Mouse (Mus musculus): ENCODE data around the gene Cdk18.
A peak's percentile ranks its signal among the peaks of the same experiment; 100 is the strongest.

Cdk18 gene

DNA sequence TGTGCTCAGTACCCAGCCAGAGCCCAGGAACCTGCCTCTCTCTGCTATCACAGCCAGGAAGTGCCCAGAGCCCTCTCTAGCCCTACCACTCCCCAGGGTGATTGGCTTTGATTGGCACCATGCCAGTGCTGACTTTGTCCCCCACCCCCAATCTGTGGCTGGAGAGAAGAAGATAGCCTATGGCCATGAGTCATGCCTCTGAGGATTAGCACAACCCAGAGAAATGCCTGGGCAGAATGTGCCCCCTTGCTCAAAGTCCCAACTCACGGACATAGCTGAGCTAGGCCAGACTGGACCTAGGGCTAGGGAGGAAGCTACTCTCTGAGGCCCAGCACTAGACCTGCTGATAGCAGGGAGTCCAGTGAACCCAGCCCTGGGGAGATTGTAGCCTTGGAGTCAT lies 10.7 kb upstream of the Cdk18 start:
- no peak for DNase-seq (ENCODE audit: low spot score)

DNA sequence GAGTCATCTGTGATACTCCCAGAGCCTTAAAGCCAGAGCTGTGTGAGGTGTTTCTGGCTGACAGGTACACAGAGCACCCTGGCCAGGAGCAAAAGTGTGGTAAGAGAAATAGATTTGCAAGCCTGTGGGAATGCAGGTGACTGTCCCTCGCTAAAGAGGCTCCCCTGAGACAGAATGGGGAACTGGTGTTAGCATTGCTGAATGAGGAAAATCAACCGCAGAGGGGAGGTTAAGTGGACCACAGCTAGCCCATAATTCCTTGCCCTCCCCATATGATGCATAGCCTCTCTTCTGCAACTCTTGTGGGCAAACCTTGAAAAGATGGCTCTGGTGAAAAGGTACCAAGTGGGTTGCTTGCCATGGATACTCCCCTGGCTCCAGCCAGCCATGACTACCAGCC lies 9.9 kb upstream of the Cdk18 start:
- no peak for DNase-seq (ENCODE audit: low spot score)

DNA sequence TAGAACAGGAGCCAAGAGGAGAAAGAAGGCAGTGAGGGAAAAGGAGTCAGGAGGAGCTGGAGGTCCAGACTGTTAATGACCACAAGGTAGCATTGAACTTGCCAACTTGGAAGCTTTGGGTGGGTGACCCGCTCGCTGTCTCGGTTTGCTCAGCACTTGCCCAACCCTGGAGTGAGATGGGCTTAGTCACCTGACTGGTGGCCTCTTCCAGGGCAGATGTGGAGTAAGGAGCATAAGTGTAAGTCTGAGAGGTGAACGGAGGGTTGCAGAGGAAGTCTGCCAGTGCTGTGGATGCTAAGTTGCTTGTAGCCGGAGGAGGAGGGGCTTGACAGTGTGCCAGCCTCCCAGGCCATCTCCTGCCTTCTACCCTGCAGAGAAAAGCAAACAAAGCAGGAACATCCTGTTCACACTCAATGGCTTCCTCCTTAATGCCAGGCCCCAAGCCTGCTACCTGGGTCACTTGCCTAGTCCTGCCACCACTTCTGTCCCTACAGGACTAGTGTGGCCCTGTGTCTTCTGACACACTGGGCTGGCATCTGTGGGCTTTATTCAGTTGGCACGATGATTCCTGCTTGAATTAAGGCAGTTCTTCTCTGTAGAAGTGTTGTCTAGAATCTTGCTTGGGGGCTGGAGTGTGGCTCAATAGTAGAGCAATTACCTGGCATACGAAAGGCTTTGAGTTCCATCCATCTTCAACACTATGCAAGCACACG lies 6.6 kb upstream of the Cdk18 start:
- no peak for DNase-seq (ENCODE audit: low spot score)

DNA sequence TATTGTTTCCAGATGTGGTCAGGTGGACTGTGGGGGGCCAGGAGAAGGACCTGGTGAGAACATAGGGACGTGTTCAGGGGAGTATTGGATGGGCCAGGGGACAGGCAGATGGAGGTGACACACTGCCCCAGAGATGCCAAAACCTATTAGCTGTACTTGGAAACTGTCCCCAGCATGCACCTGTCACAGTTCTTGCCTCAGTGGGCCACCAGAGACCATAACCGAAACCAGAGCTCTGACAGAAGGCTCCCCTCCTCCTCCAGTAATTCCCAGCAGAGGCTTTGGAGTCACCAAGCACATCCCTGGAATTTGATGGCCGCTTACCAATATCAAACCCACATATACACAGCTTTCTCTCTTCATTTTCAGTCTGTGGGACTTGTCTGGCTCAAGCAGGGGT lies 5.4 kb upstream of the Cdk18 start:
- no peak for DNase-seq (ENCODE audit: low spot score)

DNA sequence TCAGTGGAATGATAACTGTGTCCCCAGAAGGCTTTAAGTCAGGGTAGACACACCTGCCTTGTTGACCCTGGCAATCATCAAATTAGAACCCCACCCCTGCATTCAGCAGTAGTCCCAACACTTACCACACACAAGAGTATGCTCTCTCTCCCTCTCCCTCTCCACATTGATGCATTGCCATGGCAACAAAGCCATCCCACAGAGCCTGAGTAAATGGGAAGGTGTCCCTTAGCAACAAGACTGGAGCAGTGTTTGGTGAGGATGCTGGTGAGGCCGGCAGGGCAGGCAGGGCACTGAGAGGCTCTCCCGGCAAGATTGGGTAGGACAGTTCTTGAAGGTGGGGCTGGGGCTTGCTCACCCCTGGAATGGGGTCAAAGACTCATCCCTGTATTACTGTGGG lies 4.7 kb upstream of the Cdk18 start:
- DNase-seq (ENCODE audit: low spot score), result no peak

DNA sequence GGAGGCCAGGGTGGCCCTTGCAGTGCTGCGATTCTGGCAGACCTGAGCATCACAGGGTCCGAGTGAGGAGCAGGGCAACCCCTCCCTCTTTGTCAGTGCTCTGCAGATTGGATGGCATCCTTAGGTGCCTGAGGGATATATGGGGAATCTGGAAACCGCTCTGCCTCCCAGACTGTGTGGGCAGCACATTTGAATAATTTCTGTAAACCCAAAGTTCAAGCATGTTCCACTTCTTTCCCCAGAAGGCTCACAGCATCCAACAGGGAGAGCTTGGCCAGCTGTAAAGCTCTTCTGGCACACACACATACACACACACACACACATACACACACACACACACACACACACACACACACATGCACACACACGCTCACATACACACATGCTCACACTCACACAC lies 4.2 kb upstream of the Cdk18 start:
- DNase-seq (ENCODE audit: low spot score), result no peak

DNA sequence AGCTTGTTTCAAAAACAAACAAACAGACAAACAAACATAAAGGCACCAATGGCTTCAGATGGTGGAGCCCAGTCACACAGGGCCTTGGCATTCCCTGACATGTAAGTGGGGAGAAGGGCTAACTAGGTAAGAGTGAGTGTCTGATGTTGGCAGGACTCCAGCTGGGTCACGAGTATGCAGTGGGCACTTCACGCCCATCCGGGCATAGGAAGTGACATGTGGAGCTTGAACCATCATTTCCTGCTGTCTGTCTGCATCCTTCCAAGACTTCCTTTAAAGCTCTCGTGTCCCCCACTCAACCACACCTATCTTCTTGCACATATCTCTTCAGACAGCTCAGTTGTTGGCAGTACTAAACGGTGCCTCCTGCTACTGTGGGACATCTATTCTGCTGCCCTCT lies 3.6 kb upstream of the Cdk18 start:
- no peak for DNase-seq (ENCODE audit: low spot score)

DNA sequence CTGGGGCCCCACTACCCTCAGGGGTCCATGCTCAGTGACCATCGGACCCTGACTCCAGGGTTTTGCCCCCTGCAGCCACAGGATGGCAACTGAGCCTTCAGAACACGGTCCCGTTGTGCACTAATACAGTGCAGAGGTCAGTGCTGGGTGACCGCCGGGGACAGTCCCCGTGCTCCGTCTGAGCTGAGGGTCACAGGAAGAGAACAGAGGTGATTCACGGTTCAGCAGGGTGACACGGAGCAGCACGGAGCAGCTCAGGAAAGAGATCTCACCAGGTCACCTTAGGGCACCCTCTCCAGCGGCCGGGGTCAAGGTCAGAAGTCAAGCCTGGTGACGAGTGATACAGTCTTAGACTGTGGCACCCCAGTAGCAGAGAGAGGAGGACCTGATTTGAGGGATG lies 2.3 kb upstream of the Cdk18 start:
- DNase-seq (ENCODE audit: low spot score), result no peak

DNA sequence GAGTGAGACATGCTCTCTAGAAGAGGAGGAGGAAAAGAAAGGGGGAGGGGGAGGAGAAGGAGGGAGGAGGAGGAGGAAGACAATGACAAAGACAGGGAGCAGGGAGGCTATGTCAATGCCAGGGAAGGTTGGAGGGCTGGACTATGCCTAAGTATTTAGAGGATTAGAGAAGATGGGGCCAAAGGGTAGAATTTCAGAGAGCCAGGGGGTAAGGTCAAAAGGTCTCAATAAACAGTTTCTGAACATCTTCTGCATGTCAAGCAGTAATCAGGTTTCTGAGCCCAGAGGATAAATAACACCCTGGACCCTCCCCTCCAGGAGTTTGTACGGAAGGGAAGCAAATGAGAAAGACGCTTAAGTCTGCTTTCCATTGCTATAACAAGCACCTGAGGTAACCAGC lies 1.7 kb upstream of the Cdk18 start:
- no peak for DNase-seq (ENCODE audit: low spot score)

DNA sequence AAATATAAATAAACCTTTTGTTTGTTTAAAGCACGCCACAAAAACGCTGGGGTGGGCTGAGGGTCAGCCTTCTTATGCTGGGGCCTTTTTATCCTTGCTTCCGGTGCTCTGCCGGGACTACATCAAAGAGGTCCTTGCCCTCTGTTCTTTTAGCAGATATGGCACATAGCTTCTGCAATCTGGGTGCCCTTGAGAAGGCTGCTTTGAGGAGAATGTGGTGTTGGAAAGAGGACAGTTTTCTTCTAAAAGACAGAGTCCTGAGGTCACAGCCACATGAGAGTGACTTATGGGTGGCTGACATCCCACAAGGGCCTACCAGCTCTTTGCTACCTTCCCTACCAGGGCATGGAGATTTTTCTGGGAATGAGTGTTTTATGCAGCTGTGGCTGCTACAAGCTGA lies 1.1 kb upstream of the Cdk18 start:
- no peak for DNase-seq (ENCODE audit: low spot score)

DNA sequence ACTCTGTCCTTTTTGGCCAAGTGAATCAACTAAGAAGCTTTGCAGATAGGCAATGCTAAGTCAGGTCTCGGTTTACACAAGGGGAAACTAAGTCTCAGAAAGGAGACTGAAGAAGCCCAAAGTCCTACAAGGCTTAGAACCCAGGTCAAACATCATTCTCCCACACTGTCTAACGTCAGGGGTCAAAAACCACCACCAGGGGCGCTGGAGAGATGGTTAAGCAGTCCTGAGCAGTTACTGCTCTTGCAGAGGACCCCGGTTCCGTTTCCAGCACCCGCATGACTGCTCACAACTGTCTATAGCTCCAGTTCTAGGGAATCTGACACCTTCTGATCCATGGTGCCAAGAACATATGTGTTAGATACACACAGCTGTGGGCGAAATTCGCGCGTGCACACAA lies 687 bp upstream of the Cdk18 start:
- DNase-seq (ENCODE audit: low spot score), result no peak

DNA sequence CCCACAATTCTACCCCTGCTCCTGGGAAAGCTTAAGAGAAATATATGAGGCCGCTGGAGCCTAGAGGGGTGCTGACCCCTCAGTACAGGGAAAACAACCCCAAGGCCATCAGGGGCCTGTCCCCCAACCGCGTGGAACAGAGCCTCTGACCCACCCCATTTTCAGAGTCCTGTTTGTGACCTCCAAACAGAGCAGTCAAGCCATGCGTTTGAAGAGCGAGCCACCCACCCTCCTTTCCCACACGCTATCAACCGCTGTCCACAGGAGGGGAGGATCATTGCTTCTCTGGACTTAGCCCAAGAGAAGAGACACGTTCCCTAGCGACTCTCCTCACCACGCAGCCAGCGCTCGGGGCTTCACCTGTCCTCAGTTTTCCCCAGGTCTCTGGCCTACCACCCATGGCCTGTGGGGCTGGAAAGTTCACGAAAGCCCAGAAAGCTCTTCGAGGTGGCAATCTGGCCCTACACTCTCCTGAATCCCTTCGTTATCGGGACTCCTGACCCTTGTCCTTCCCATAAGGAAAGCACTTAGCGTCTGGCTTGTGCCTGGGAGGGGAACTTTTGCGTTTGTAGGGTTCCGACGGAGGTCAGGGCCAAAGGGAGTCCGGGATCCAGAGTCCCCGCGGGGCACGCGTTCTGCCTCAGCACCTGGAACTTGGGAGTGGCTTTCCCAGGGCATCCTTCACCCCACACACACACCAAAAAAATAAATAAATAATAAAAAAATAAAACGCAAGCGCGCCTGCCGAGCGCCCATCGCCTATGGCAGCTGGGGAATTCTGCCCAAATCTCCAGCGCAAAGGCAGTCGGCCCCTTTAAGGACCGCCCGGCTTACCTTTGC lies 688 bp downstream of the Cdk18 start:
- DNase-seq (ENCODE audit: low spot score), result no peak

DNA sequence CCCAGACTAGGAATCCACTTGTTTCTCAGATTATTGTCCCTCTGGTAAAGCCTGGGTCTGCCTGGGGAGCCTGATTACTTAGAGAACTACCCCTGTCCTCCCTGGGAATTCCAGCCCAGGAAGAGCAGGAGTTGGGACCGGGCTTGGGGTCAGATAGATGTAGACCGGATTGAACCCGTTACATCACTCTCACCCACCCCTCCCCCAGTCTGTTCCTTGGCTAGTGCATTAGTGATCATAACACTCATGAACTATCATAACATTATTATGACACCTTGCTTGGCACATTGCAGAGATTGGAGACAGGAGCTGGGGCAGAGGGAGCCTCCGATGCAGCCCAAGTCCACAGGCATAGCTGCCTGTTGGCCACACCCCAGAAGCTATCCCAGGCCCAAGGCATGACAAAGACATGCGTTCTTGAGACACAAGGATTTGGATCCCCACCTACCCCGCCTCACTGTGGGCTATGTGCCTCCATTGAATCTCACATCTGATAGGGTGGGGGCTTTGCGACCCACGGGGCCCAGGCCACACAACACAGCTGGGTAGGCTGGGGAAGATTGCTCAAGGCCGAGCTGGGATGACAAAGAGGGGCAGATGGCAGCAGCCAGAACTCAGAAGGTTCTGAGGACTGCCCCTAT lies 1.4 kb downstream of the Cdk18 start:
- no peak for DNase-seq (ENCODE audit: low spot score)

DNA sequence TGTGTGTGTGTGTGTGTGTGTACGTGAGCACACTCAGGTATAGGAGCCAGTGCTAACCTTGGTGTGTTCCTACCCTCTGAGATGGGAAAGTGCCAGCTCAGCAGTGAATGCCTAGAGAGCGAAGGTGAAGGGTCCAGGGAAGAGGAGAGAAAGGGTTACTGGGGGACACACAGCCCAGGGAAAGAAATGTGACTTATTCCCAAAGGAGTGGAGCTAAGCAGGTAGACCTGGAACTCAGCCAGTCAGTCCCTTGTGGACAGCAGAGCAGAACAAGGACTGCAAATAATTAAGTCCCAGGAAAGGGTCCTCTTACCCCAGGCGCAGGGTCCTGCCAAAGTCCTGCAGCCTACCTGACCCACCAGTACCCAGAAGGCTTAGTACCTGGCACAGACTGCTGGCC lies 2.6 kb downstream of the Cdk18 start:
- no peak for DNase-seq (ENCODE audit: low spot score)

DNA sequence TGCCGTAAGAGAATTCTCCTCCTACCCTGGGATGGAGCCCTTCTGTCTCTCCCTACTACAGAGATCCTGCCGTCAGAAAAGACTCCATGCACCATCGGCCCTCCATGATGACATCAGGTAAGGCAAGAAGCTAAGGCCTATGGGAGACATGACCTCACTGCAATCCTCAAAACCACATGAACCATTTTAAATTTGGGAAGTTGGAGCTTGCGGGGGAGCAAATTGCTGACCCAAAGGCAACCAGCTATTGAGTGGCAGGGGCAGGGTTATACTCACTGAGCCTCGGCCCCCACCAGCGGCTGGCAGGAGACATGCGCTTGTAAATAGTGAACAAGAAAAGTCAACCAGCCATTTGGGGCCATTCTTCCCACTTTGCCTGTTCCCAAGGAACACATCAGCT lies 3.9 kb downstream of the Cdk18 start:
- DNase-seq (ENCODE audit: low spot score), result no peak

DNA sequence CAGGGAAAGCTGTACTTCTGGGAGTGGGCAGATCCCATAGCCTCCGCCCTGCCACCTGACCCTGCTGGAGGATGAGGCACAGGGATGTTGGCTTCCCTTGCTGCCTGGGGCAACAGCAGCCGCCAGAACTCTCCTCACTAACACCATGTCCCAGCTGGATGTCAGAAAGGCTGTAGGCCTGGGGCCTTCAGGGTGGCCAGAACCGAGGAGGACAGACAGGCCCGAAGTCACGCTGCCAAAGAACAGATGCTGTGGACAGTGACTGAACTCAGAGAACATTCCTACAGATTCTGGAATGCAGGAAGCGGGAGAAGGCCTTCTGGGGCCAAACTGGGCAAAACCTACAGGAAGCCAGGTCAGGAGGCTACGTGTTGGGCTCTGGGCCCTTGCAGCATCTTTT lies 11.2 kb downstream of the Cdk18 start:
- DNase-seq (ENCODE audit: low spot score), result no peak

DNA sequence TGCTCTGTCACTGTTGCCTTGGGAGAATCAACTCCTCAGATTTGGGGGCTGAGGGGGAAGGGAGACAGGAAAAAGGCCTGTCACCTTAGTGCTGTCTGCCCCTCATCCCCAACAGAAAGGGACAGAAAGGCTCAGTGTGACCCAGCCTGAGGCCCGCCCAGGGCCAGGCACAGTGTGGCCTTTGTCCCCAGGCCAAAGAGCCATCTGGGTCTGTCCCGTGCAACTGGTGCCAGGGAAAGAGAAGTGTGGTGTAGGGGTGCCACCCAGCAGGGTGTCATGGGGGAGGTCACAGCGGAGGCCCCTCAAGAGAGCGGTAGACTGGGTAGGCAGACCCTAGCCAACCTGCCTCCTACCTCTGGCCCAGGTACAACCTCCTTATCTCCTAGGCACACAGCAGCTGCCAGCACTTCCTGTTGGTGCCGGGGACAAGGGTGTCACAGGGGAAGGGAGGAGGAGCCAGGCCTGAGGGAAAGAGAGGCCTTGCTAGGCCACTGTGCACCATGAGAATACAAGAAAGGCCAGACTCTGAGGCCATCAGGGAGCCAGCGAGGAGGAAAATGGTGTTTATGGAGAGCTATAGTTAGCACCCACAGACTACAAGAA lies 13.6 kb downstream of the Cdk18 start:
- DNase-seq (ENCODE audit: low spot score), result no peak

DNA sequence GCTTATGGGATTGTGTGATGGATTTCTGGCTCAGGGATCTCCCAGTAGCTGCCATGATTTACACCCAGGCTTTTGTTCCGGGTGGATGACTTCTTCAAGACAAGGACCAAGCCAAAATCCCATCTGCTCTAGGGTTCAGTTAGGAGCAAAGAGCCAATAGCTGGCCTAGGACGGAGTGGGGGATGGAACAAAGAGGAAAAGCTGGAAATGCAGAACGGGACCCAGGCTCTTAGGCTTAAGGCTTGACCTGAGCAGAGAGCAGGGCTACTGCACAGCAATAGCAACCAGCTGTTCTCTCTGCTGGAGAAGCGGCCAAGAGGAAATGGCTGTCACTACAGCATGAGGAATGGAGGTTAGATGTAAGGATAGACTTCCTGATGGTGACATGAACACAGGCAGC lies 14.2 kb downstream of the Cdk18 start:
- DNase-seq (ENCODE audit: low spot score), result no peak

DNA sequence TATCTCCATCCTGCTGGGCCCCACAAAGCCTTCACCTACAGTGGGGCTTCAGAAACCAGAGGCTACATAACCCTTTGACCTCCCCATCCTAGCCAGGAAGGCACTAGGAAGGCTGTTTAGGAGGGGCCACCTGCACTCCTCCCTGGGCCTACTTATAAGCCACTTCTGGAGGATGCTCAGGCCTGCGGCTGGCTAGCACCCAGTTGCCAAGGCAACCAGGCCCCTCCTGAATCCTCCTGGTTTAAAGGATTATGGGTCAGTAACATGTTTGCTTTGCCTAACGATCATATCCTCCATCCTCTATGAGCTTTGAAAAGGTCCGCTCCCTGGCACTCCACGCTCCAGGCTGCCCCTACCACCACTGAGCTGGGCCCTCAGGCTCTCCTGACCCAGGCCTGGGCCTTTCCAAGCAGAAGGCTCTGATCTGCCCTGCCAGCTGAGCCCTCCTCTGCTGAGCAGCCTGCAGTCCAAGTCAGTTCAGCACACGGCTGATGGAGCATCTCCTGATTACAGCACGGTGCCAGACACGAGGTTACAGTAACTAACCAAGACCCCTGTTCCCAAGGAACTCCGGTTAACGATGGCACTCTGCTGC lies 16.0 kb downstream of the Cdk18 start:
- DNase-seq (ENCODE audit: low spot score), result no peak

DNA sequence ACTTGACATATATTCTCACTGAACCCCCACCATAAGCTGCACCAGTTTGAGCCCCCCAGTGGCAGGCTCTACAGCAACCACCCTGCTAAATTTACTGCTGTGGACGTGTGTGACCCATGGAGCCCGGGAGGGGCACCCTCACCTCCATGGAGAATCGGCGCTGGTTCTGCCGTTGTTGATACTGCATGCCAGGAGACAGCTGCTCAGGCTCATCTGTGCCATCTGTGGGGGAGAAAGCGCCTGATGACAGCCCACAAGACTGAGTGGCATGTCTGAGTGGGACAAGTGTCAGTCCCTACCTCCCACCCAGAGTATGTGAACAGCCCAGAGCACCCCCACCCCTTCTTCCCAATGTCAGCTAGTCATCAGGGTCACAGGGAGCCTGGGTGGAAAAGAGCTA lies 17.6 kb downstream of the Cdk18 start:
- DNase-seq (ENCODE audit: low spot score), result no peak

DNA sequence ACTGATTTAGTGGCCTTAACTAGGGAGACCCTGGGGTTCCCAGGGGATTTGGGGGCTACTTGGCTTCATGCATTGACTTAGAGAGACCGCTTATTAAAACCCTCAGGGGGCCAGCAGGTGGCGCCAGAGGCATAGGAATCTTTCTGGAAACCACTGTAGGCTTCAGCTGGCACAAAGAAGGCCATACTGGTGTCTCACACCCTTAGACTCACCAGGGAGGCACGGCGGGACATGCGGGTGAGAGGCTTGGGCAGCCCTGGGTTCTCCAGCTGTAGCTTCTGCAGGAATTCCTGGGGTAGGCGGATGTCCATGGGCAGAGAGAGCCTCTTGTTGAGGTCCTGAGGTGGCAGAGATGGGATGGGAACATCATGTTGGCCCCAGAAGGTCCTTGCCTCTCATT lies 18.2 kb downstream of the Cdk18 start:
- DNase-seq (ENCODE audit: low spot score), result peak; percentile 58

DNA sequence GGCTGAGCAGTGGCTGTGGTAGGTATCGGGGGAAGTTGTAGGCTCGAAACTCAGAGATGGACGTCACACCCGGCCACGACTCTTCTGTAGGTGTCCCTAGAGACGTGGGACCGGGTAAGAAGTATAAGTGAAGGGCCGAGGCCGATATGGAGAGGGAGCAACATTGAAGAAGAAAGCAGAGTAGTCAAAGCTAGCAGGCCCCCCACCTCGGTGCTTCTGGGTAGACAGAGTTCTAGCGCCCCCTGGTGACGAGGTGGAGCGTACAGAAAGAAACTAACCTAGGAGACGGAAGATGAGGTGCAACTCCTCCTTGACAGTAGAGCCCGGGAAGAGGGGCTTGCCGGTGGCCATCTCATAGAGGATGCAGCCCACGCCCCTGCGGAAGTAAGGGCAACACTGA lies 22.9 kb downstream of the Cdk18 start:
- peak; percentile 36 for DNase-seq (ENCODE audit: low spot score)

DNA sequence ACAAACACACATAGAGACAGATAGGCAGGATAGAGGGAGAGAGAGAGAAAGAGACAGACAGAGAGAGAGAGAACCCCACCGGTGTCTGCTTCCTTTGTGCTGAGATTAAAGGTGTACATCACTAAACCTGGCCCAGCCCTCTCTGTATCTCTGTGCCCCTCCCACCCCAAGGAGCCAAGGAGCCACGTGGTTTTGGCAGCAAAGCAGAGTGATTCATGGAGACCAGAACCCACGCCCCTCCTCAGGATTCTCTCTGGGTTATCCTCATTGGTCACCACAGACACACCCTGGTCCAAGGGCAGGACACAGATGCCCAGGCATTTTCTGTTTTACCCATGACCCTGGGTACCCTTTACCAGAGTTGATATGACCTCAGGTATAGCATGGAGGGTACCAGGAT lies 26.4 kb downstream of the Cdk18 start:
- no peak for DNase-seq (ENCODE audit: low spot score)
